Mouse (Mus musculus) CD4-positive, CD25-positive, alpha-beta regulatory T cell, adult 4 months (primary cell): ENCODE results near the gene Zfp184. TPM values are rescaled to one million over a fixed set of nuclear protein-coding genes. Genes with fewer than 3 reads are reported as not detected.

Experiments
- ATAC-seq: one replicate; pipeline ENCODE4 v1.8.0; 2017
- polyA plus RNA-seq, 2 experiments: library from polyadenylated mRNA; unstranded; fragments of 100-300 nt; shearing (Covaris generic); gene quantifications; one replicate each; pipeline ENCODE4 v1.2.1; 2017

Gene Zfp184
- polyA plus RNA-seq, 2 experiments from 2014 or later: 0.37 TPM; not detected in 1

DNA sequence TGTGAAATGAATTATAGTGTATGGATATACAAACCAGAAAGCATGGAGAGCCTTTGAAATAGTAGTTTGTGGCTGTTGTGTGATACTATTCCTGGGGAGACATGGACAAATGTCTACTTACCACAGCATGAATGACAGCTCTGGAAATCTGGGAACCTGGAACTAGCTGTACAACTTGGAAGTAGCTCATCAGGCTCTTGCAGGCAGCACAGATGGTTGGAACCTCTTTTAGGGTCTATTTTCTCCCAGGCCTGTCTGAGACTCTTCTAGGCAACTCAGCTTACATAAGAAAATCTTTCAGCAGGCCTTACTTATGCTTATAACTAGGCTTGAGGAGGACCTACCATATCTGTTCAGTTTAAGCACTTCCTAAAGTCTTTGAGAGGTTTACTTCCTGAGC lies 21.5 kb upstream of the Zfp184 start:
- no peak for ATAC-seq

DNA sequence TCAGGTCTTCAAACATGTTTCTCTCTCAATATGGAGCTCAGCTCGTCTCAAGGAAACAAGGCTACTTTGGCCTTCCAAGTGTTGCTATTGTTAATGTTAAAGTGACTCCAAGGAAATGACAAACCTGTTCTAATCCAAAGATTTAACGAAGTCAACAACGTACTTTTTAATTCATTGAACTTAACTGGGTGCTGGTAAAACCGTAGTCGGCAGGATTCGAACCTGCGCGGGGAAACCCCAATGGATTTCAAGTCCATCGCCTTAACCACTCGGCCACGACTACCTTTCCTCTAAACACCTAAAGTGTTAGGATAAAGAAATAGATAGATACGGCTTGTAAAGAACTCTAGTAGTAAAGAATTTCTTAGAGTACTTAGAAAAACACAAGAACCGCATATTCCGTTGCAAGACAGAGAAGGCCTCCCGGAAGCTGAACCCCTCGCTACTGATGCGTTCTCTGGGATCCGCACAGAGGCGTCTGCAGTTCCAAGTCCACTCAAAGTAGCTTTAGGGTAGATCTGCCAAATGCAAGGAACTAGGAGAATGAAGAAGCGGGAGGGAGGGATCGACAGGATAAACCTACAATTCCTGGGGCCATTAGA lies 20.1 kb upstream of the Zfp184 start:
- ATAC-seq: no peak

DNA sequence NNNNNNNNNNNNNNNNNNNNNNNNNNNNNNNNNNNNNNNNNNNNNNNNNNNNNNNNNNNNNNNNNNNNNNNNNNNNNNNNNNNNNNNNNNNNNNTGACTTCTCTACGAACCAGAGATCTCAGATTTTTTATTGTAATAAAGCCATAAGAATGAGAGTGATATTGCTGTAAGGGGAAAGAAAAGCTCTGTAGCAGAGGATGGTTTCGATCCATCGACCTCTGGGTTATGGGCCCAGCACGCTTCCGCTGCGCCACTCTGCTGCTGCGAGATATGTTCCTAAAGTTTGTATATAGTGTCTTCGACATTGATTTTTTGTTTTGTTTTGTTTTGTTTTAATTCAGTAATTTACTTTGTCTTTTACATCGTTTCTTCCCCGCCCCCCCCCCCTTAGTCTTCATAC lies 13.9 kb upstream of the Zfp184 start:
- no peak for ATAC-seq

- ATAC-seq: no peak
Observed at GRCm38 (mm10) chr13:21931740-21932139, 13.2 kb upstream of the Zfp184 start.

DNA sequence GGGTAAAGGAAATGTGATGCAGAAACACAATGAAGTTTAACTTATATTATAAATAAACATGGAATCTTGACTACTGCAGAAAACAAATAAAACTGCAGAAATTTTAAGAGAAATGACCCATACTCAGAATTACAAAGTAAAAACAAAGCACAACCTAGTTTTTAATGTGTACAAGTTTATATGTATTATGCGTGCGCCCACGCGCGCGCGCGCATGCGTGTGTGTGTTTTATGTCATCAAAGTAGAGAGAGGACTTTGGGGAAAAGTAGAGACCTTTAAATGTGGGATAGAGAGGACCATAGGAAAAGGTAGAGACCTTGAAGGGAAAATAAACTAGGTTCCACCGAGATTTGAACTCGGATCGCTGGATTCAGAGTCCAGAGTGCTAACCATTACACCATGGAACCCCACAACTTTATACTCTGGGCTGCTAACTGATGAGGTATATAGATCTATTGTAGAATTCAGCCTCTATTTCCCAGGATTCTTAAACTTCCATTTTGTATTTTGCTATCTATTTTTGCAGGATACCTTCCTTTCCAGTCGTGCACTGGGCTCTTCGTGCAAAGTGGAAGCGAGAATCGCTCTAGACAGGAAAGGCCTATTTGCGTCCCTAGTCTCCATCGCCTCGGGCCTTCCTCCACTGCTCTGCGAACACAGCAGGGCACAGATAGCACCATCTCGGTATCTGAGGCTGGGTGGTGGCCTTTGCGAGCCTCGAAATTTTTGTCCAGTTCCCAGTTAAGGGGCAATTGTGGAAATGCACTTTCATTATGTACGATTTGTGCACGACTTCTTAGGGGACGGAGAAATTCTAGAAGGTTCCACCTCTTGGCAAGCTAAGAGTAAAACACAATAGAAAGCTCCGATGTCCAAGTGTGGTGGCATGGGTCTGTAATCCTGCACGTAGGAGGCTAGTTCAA lies 11.0 kb upstream of the Zfp184 start:
- no peak for ATAC-seq

DNA sequence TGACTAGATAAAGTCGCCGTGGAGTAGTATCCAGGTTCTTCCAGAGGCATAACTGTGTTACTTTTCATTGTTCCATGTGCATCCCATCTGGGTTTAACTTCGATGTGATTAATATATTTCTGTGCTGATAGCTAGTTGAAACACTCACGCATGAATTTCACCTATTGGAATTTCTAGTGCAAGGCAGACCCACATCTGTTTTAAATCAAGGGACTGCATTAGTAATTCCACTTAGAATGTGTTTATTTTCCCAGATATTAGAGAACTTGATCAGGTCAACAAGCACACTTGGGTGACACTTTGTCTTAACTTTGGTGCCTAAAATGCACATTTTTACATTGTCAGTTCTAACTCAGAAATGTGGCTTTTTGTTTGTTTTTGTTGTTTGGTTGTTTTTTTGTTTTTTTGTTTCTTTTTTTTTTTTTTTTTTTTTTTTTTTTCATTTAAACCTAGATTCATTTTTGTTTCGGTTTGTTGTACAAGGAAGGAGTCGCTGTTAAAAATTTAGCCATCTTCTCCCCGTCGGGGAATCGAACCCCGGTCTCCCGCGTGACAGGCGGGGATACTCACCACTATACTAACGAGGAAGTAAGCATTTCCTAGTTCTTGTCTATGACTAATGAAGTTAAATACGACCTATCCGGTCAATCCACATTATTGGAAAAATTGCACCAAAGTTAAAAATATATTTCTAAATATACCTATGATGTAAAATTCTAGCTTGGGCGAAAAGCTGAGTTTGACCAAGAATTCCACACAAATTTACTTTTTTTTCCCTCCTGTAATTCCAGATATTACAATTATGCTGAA lies 9.7 kb upstream of the Zfp184 start:
- peak; percentile 40 for ATAC-seq

DNA sequence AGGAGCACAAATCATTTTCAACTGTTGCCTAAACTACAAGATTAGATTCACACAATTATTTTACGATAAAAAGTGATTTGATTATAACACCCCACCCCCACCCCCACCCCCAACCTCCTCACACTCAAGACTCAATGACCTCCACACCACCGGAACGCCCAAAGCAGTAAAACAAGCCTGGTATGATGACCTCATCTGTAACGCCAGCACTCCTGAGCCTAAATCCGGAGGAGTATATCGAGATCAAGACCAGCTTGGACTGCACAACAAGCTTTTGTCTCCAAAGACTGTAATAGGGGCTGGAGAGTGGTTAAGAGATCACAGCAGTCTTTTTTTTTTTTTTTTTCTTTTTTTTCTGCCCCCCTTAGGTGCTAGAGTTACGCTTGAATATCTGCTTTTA lies 9.1 kb upstream of the Zfp184 start:
- no peak for ATAC-seq

DNA sequence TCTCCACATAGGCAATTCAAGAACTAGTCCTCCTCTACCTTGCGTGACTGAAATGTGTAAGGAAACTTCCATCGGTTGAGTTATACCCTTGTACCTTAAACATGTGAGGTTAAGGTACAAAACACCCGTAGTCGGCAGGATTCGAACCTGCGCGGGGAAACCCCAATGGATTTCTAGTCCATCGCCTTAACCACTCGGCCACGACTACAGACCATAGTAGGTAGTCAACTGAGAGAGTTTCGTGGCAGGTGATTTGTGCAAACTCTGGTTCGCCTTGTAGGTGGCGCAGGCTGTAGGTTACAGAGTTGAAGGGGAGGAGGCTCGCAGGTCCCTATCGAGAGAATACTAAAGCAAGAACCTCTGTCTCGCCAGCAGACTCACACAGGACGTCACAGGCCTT lies 7.9 kb upstream of the Zfp184 start:
- no peak for ATAC-seq

- ATAC-seq: peak; percentile 77
Observed at GRCm38 (mm10) chr13:21940213-21940612, 4.7 kb upstream of the Zfp184 start.

DNA sequence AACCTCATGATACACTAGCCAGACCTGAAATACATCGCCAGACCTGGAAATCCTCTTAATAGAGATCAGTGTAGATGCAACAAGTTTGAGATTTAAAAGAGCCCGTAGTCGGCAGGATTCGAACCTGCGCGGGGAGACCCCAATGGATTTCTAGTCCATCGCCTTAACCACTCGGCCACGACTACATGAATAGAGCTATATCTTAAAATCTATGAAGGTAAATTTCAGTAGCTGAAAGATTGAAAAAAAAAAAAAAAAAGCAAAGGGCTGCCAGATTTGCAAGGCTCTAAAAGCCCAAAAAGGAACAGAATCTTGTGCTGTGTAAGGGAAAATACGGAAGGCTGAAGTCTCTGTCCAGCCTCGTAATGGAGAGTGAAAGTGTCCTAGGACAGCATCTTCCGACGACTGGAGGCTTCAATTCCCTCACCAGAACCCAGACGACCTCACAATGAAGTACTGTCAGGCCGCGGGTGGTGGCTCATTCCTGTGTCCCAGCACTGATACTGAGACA lies 4.0 kb upstream of the Zfp184 start:
- peak; percentile 51 for ATAC-seq

DNA sequence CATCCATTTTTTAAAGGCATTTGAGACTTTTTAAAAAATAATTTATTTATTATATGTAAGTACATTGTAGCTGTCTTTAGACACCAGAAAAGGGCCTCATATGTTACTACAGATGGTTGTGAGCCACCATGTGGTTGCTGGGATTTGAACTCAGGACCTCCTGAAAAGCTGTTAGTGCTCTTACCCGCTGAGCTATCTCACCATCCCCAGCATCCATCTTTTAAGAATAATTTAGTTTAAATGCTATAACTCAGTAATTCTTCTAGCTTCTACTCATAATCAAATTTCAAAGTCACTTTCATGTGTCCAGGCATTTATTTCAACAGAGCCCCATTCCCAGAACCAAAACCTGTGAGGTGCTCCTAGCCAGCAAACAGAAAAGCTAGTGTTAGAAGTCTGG lies 1.2 kb upstream of the Zfp184 start:
- ATAC-seq: no peak

DNA sequence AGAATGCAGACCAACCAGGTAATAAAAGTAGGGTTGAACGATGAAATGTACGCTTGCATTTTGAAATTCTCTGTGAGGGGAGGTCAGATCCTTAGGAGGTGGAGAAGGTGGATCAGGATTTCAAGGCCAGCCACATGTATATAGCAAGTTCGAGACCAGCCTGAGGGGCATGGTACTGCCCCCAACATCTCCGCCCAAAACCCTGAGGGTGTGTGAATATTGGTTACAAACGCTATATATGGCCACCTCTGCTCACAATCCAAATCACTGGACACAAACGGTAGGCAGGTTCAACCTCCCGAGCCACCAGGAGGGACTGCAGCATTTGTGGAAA lies 335 bp upstream of the Zfp184 start:
- no peak for ATAC-seq

- ATAC-seq: no peak
Observed at GRCm38 (mm10) chr13:21969269-21969668, 24.4 kb downstream of the Zfp184 start.

DNA sequence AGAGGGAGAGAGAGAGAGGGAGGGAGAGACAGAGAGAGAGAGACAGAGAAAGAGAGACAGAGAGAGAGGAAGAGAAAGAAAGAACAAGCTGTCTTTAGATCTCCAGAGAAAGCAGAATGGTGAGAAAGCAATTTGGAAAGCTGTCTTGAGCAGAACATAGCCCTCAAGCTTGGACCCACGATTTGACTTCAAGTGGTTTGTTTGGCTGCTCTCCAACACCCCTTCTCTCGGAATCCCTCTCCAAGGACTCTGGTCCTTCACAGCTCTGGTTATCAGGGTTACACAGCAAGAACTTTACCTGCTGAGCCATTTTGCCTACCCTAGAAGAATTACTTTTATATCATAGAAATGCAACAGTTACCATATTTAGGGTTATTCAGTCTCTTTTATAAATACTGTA lies 24.9 kb downstream of the Zfp184 start:
- no peak for ATAC-seq

DNA sequence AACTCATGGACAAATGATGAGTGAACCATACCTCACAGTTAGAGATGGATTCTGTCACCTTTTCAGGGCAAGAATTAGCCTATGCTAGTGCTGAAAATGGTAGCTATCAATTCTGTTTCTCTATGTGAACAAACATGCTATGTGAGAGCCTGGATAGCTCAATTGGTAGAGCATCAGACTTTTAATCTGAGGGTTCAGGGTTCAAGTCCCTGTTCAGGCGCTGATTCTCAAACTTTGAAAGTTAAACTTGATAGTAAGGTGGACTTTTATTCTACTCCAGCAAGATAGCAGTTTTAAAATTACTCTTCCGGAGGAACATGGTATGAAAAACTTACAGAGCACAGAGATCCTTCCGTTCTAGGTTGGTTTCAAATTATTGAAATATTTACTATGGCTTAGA lies 26.7 kb downstream of the Zfp184 start:
- ATAC-seq: no peak

GRCm38 (mm10) chr13:21974221-21974725 lies 29.4 kb downstream of the Zfp184 start:
- peak; percentile 74 for ATAC-seq

DNA sequence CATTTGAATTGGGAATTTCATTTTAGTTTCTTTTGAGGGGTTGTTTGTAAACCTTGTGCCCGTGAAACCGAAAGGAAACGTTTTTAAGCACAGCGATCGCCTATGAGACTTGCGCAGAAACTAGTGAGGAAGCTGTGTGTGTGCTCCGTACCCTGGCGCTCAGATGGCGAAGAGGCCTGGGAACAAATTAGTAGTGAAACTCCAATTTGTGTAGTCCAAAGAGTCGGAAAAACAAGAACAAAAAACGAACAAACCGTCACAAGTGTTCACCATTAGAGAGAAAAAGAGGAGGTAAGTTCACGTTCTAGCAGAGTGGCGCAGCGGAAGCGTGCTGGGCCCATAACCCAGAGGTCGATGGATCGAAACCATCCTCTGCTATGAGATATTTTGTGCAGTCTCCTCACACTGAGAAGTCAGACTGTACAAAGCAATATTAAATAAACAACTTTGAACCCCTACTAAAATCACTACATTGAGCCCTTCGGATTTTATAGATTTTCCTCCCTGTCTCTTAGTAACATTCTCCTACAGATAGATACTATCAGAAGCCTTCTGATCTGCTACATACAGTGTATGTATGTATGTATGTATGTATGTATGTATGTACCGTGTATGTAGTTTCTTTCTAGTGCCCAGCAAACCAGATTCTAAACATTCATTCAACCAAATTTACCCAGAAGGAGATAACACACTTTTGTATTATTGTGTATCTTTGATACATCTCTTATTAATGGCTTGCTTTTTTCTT lies 30.0 kb downstream of the Zfp184 start:
- peak; percentile 82 for ATAC-seq

DNA sequence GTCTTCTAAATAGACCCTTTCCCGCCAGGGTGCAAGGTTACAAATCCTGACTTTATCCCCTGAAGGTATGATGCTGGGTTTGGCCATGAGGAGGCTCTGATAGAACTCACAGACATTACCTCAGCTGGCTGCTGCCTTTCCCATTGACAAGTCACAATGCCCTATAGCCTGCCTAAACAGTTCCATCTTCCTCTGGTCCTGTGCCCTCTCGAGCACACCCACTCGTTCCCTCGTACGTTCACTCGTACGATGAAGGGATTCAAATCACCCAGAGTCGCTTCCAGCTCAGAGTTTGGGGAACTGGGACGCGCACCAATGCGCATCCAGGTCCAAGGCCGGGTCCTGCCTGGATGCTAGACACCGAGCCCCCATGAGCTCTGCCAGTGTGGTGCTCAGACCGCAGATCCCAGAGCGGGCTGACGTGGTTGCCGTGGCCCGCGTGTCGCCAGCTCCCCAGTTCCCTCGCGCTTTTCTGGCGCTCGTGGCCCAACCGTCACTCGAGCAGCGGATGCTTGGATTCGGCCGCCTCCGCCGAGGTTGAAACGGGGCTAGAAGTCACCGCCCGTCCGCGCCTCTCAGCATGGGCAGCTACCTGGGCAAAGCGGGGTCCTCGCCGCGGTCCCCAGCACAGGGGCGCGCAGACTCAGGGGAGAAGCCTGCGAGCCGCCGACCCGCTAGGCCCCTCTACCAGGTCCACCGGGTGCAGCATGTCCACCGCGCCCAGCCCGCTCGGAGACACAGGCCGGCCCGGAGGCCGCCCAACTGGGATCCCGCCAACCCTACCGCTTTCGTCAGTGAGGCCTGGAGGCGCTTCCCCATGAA lies 36.3 kb downstream of the Zfp184 start, which contains the start of gene Pom121l2:
Gene Pom121l2 (plus strand): TSS at position 214 of the 822 bp plus-strand sequence.
- peak; percentile 45 for ATAC-seq

- ATAC-seq: no peak
Observed at GRCm38 (mm10) chr13:21981803-21982193, 36.9 kb downstream of the Zfp184 start.

DNA sequence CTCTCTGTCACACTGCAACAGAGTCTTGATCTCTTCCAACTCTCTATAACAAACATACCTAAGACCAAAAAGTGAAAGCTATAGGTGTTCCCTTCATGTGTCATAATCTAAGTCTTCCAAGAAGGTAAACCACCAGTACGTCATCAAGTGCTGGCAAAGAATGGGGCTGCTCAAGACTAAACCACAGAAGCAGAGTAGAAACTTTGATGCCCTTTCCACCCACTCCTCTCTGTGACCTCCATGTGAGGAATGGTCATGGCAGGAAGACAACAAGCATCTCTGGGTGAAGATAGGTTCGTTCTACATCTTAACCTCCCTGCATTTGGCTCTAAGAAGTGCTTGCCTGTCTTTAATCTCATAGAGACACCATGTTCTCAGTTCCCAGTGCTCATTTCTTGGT lies 39.6 kb downstream of the Zfp184 start:
- ATAC-seq: no peak

DNA sequence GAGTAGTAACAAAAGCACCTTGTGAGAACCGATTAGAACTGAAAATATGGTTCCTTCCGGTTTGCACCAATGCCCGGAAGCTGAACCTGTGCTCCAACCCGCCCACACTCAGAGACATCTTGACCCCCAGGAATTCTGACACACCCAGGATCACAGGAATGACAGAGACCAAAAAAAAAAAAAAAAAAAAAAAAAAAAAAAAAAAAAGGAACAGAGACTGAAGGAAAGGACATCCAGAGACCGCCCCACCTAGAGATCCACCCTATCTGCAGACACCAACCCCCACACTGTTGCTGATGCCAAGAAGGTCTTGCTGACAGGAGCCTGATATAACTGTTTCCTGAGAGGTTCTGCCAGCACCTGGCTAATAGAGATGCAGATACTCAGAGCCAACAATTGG lies 47.7 kb downstream of the Zfp184 start:
- ATAC-seq: no peak
